Mouse (Mus musculus): ENCODE data around the gene Grn.
"Not testable (repeated sequence)": the region's sequence is repeated elsewhere in the genome, so short reads cannot be mapped to it uniquely, and the experiment has no call there.

Grn gene

GRCm38 (mm10) chr11:102401898-102402500, 28.1 kb upstream of the Grn start:
- no peak for DNase-seq (ENCODE audit: low spot score)

DNA sequence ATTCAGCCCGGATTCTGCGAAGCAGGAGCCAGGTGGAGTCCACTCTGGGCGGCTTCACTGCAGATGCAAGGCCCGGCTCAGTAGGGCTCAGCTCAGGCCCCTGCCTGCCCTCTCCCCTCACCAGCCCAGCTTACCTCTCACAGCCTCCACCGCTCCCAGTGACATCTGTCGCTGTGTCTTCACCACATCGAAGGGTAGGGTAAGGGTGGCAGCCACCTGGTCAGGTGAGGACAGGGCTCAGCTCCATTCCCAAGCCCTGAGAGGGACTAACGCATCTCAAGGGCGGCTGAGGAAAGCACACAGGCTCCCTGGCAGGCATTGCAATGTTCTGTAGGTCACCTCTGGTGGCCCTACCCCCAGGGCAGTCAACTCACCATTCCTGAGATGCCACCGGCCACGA, 26.5 kb upstream of the Grn start:
- DNase-seq (ENCODE audit: low spot score), result no peak

- no peak for DNase-seq (ENCODE audit: low spot score)
Measured at GRCm38 (mm10) chr11:102404161-102405010, 25.7 kb upstream of the Grn start.

DNA sequence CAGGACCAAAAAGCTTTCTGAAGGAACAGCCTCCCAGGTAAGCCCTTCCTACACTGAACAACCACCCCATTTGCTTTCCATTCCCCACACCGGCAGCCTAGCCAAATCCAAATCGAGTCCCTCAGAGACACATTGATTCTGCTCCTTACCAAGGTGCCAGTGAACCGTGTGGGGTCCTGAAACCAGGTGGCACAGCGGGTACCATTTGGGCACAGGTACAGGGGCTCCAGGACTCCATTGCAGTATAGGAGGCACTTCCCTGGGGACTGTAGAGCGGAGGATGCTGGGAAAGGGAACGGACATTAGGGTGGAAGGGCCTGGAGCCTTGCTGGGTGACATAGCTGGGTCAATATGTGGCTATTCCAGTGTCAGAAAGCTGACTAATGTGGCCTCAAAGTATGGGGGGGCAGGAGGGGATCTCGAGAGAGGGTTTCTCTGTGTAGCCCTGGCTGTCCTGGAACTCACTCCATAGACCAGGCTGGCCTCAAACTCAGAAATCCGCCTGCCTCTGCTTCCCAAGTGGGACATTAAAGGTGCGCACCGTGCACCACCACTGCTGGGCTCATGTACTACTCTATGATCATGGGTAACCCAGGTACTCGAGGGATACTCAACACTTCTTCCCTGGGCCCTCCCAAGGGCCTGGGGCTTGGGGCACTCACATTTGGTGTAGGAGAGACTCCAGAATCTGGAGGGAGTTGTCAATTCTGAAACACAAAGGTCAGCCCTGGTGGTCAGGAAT, 24.4 kb upstream of the Grn start:
- no peak for DNase-seq (ENCODE audit: low spot score)

DNA sequence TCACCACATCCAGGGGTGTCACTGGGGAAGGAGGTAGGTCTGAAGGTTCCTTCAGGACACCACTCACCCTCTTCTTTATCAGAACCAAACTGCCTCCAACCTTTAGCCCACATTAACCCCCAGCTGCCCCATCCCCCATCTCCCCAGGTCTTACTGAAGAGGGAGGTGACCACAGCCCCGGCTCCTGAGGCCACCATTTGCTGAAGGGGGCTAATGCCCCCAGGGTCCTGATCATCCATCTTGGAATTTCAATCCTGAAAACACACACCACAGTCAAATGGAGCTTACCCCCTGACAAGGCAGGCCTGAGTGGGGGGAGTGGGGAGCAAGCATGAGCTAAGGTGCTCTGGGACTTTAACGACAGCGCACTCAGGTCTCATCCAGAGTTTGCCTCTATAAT, 23.7 kb upstream of the Grn start:
- DNase-seq (ENCODE audit: low spot score), result peak; percentile 16

- DNase-seq (ENCODE audit: low spot score), result peak; percentile 91
Measured at GRCm38 (mm10) chr11:102406900-102407833, 22.9 kb upstream of the Grn start.

GRCm38 (mm10) chr11:102407834-102408215, 22.3 kb upstream of the Grn start, which contains the start of gene Slc25a39:
Gene Slc25a39, minus strand, starts transcription at chr11:102407946.
- DNase-seq (ENCODE audit: low spot score), result no peak

DNA sequence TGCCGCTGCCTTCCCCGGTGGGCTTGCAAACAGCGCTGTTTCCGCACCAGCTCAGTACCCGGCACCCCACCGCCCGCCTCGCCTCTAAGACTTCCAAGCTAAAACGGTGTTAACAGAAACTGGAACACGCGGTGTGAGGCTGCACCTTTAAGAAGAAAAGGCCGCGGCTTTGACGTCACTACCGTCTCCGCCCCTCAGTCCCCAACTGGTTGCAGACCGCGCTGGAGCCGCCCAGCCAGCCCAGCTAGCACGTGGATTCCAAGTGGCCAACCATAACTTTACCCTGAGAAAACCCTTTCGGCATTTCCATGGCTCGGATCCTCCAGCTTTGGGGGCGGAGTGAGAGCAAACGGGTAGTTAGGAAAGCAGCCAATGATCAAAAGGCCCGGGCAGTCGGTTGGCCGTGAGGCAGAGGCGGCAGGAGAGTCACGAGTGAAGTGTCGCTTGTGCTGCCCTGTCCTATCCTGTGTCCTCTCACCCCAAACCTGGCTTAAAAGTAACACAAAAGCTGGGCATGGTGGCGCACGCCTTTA, 21.7 kb upstream of the Grn start:
- peak; percentile 97 for DNase-seq (ENCODE audit: low spot score)

- peak; percentile 4 for DNase-seq (ENCODE audit: low spot score)
Measured at GRCm38 (mm10) chr11:102408888-102409794, 21.0 kb upstream of the Grn start.

- DNase-seq (ENCODE audit: low spot score), result peak; percentile 5
Measured at GRCm38 (mm10) chr11:102409795-102410330, 20.3 kb upstream of the Grn start.

- not testable (repeated sequence) for DNase-seq (ENCODE audit: low spot score)
Measured at GRCm38 (mm10) chr11:102410345-102410744, 19.8 kb upstream of the Grn start.

GRCm38 (mm10) chr11:102411061-102411460, 19.1 kb upstream of the Grn start:
- peak; percentile 3 for DNase-seq (ENCODE audit: low spot score)

- peak; percentile 80 for DNase-seq (ENCODE audit: low spot score)
Measured at GRCm38 (mm10) chr11:102411704-102412103, 18.4 kb upstream of the Grn start.

GRCm38 (mm10) chr11:102413059-102413458, 17.1 kb upstream of the Grn start:
- DNase-seq (ENCODE audit: low spot score), result peak; percentile 3

- DNase-seq (ENCODE audit: low spot score), result no peak
Measured at GRCm38 (mm10) chr11:102415034-102415802, 14.9 kb upstream of the Grn start.

GRCm38 (mm10) chr11:102417160-102417559, 13.0 kb upstream of the Grn start:
- no peak for DNase-seq (ENCODE audit: low spot score)

GRCm38 (mm10) chr11:102418887-102419286, 11.2 kb upstream of the Grn start:
- DNase-seq (ENCODE audit: low spot score), result no peak

DNA sequence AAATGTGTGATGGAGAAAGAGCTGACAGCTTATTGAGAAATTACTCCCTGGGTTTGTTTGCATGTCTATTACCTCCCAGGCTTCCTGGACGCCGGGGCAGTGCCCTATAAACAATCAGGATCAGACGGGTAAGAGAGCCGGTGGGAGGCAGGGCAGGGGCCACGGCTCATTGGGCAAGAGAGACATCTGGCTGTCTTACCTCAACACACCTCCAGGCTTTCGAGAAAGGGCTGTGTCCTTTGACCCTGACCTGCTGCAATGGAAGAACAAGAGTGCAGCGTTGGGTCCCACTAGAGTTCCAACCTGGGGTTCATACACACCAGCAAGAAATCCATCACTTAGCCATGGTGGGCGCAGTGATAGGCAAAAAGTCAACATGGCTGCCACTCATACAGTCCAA, 8.6 kb upstream of the Grn start:
- DNase-seq (ENCODE audit: low spot score), result no peak

DNA sequence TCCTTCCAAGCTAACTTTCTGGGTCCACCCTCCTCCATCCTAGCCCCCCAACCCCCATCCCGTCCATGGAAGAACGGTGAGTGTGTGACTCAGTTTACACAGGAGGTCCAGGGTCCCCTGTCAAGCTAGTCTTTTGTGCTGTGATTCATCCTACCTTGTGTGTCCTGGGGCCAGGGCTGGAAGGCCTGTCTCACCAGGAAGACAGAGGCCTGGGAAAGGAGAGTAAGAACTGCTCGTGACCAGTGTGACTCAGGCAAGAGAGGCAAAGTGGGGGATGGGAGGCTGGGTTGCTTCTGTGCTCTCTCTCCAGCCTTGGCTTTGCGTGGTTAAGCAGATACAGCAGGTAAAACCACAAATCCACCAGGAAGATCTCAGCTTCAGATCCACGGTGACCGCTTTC, 5.4 kb upstream of the Grn start:
- no peak for DNase-seq (ENCODE audit: low spot score)

All from testis, postnatal 14 days (tissue).